Mouse (Mus musculus) frontal cortex, postnatal 10 days (tissue): ENCODE data around the gene Senp1.
A peak's percentile ranks its signal among the peaks of the same experiment; 100 is the strongest.

ENCODE experiments used
- DNase-seq, 2 experiments: peaks; one replicate each; pipeline ENCODE4 v3.0.0; 2022; ENCODE audit warnings: low spot score in 2 of 2, mixed read lengths in 1 of 2

Gene Senp1

DNA sequence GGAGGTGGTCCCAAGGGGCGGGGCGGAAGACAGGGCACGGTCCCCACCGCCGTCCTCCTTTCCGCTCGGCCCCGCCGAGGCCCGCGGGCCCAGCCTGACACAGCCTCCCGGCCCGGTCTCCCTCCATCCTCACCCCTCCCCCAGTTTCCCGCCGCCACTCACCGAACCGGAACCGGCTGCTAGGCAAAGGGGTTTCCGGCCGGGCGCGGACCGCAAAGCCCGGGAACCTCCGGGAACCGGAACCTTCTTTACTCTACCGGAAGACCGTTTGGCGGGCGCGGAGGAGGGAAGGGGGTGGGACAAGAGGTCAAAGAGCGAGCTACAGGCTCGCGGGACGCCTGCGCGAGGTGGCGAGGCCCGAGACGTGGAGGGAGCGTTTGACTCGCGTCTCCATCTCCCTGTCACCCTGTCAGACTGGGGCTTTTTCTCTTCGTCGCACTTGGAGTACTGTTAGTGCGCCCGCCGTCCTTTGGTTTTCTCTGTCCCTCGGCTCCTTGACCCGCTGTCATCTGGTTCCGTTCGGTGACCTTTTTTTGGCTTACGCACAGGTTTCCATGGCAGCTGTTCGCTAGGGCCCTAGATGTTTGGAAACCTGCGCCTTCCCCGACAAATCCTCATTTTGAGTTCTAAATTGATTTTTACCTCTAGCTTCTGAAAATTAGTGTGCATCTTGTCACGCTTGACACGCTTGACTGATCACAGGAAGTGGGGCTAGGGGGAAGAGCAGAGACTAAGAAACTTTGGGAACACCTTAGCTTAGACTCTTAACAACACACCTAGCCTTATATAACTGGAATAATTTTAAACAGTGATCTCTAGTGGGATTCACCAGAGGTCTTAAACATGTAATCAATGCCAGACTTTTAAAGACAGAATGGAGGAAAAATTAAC lies at the start of gene Senp1:
Gene Senp1 (minus strand): TSS at position 624 of the 891 bp plus-strand sequence.
- DNase-seq, result peak; percentile 84 to 89

DNA sequence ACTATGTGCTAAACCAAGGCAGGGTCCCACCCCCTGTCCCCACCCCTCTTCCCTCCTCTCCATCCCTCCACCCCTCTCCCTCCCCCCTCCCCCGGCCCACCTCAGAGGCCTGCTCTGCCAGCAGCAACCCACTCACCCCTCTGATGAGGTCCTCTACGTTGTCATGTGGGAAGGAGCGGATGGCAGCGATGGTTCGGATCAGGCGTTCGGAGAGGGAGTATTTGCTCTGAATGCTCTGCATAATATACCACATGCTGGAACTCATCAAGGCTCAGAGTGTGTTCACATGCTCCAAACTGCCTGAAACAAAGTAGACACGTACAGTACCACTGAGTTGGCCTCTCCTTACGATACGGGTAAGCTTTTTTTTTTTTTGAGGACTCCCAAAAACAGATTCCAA lies 49.0 kb upstream of the Senp1 start:
- no peak for DNase-seq

GRCm38 (mm10) chr15:98140809-98141208 lies 47.3 kb upstream of the Senp1 start:
- DNase-seq, result no peak

GRCm38 (mm10) chr15:98139763-98140162 lies 46.2 kb upstream of the Senp1 start:
- DNase-seq, result no peak

DNA sequence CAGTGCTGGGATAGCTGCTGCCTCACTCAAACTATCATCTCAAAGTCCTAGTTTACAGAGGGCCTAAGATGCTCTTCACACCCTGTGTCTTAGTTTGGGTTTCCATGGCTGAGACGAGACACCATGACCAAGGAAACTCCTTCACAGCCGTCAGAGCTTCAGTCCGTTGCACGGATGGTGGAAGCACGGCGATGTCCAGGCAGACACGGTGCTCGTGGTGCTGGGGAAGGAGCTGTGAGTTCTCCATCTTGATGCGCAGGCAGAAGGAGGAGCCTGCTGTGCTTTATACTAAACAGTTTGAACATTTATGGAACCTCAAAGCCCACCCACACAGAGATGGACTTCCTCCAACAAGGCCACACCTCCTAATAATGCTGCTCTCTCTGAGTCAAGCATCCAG lies 43.3 kb upstream of the Senp1 start:
- DNase-seq, result no peak

DNA sequence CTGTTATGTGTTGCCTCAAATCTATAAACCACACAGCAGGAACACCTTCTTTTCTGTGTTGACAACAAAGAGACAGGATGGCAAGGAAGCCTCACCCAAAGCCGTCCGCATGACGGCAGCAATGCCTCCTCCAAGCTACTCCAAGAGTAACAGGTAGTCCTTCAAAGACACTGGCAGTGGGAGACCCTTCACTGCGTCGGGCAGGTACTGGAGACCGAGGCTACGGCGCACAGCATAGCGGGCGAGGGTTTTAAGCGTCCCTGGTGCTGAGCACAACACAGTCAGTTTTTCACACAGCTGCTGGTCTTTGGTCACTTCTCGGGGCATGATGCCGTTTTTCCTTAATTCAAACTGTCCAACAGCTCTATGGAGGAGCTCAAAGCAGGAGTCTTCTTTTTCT lies 42.1 kb upstream of the Senp1 start:
- DNase-seq, result no peak

DNA sequence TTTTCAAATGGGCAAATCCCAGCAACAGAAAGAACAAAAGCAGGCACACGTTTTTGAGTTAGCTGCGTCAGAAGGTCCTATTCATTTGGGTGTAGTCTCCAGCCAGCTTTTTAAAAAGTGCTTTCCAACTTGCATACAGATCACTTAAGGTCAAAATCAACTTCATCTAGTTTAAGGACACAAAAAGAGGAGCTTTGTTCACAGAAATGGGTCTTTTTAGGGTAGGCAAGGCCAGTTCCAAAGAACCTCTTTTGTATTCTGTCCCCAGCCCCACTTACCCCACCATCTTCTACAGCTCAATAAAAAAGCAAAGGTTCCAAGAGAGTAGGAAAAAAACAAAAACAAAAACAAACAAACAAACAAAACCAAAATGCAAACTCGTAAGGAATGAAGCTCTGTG lies 41.1 kb upstream of the Senp1 start:
- DNase-seq, result no peak

GRCm38 (mm10) chr15:98134034-98134433 lies 40.5 kb upstream of the Senp1 start:
- no peak for DNase-seq

GRCm38 (mm10) chr15:98133471-98133870 lies 39.9 kb upstream of the Senp1 start:
- no peak for DNase-seq

DNA sequence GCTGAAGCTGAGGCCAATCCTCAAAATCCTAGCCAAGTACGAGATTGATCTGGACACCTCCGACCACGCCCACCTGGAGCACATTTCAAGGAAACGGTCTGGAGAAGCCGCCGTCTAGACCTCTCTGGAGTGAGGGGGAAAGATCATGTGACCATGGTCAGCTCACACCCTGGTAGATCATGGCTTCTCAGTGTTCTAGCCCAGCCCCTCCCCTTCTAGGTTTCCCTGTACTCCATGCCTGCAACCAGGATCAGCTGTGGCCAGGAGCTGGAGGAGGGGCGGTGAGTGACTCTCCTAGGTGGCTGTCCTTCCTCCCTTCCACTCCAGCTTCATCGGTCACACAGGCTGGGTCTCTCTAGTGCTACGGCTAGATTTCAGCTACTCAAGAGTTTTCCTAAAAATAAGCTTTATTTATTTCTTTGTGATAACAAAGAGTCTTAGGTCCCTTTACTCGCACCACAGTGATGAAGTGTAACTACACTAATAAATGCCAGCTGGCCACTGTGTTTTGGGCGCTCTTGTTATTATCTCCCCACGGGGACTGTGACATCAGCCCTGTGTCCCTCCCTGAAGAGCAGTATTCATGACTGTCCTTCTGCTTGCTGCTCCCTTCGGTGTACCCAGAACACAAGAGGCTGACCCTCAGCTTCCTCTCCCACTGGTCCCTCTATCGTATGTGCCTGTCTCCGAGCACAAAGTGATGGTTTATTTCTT lies 38.6 kb upstream of the Senp1 start:
- DNase-seq, result no peak

DNA sequence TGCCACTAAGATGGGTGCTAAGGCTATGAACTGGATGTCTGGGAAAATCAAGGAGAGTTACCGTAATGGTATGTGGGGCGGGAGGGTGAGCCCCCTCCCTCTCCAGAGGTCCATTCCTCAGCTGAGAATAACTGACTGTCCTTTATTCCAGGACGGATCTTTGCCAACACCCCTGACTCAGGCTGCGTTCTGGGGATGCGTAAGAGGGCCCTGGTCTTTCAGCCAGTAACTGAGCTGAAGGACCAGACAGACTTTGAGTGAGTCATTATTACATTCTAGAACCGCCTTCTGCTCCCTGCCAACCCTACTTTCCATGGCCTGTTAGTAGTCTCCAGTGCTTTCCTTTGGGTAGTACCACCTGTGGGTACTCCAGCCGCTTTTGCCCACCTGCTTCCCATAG lies 37.9 kb upstream of the Senp1 start:
- DNase-seq, result no peak

GRCm38 (mm10) chr15:98131001-98131400 lies 37.5 kb upstream of the Senp1 start:
- no peak for DNase-seq

- DNase-seq, result no peak
Observed at GRCm38 (mm10) chr15:98120831-98121230, 27.3 kb upstream of the Senp1 start.

- no peak for DNase-seq
Observed at GRCm38 (mm10) chr15:98119363-98119762, 25.8 kb upstream of the Senp1 start.

DNA sequence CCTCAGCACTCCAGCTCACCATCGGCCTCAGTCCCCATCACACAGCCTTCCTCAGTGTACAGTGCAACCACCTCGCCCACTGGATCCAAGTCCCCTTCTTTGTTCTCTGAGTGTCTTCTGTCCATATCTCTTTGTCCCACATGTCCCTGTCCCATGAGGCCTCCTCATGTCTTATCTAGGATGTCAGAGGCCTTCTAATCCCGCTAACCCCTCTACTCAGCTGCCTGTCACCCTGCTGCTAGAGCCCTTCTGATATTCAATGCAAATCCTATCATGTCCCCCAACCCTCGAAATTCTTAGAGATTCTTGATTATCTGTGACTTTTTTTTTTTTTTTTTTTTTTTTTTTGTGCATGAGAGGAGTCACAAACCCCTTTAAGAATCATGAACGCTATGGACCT lies 22.7 kb upstream of the Senp1 start:
- no peak for DNase-seq

DNA sequence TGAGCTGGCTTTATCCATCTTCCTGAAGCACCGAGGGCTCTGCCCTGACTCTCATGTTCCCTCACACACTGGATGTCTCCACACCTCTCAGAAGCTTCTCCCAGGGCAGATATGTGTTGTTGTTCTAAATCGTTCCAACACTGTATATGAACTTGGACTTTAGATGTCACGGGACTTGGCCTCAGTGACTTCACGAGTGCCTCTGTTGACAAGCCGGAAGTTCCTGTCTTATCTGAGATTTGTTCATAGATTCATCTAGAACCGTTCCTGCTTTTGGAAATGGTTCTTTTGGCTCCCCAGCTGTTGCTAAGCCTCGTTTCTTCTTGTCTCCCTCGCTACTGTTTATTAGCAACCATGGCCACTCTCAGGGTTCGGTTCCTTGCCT lies 22.2 kb upstream of the Senp1 start:
- no peak for DNase-seq

DNA sequence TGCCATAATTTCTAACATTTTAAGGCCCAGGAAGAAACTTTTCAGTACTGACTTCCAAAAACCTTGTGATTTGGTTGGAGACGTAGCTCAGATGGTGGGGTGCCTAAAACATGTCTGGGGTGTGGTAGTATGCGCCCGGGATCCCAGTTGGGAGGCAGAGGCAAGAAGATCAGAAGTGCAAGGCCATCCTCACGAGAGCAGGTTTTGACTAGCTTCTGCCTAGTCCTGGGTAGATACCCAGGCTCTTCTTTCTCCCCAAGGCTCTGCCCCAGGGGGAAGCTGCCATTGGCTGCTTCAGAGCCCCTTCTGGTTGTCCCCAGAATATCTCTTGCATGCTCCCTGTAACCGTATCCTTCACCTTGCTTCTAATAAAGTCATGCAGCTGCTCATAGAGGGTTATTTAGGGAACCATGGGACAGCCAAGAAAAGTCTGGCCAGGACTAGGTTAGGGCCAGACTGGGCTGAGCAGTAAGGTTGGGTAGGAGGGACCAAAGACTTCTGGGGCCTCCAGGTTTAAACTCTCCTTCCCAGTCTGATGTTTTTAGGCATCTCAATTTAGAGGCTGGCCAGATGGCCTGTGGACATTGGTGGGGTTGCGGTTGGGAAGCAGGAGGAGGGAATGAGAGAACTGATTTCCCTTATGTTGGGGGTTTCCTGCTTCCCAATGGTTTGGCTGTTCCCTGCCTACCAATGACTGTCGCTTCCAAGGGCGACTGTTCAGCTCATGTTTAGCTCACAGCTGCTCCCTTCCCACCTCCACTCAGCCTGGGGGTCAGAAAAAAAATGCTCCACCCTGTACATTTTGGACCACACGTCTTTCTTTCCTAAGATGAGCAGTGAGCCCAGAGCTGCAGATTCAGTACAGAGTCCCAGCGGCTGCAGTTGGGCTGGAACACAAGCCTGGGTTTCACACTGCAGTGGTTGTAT lies 21.6 kb upstream of the Senp1 start:
- no peak for DNase-seq

GRCm38 (mm10) chr15:98114098-98114851 lies 20.7 kb upstream of the Senp1 start:
- no peak for DNase-seq

DNA sequence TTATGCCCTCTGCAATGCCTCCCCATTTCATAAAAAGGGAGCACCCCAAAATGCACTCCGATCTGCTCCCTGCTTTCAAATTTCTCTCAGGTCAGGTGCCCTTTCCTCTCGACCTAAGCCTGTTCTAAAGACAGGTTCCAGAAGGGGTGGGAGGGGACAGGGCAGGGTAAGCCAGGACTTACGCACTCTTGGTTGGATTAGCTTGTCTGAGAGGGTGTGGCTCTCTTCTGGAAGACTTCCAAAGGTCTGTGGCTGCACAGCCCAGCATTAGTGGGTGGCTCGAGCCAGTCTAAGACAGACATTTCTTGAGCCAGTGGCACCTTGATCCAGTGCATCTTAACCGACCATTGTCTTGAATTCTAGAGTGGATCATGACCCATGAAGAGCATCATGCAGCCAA lies 18.2 kb upstream of the Senp1 start:
- DNase-seq, result no peak

DNA sequence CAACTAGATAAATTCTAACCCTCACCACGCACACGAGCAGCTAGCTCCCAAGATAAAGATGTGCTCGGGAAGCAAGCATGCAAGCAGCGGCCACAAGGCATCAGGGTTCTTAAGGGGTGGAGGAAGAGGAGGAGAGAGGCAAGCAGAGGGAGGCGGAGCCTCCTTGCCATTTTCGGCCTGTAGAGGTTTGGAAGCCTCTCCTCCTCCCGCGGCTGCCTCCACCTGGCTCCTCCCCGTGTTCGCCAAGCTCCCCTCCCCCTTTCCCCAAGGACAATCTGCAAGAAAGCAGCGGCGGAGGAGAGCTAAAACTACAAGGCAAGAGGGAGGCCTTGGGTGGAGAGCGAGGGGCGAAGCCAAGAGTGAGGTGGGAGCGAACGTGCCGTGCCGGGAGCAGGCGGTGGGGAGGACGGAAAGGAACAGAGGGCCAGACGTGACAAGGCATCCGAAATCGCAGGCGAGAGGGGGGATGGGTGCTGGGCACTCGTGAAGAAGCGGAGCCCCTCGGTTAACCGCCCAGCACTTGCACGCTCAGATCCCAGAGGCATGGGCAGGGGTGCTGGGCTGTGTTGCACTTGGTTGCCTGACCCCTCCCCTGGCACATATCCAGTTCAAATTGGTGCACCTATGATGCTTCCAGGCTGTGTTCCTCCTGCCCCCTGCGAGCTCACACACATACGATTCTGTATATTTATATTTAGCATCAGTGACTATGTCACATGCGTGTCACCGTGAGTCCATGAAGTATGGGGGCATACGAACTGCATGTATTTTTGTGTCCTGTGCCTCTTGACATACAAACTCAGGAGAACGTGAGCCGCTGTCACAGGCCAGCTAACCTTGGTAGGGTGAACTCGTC lies 15.0 kb upstream of the Senp1 start:
- DNase-seq, result peak; percentile 83
